Mouse (Mus musculus) 416B (cell line): ENCODE measurements around the gene Cela1.

ENCODE experiments used
- DNase-seq: peaks from one replicate; pipeline ENCODE4 v3.0.0; 2011; ENCODE audit warnings: low read depth

Cela1 gene

GRCm38 (mm10) chr15:100635851-100636645, 51.7 kb downstream of the Cela1 start:
- no peak for DNase-seq

- DNase-seq: no peak
Observed at GRCm38 (mm10) chr15:100635239-100635638, 52.5 kb downstream of the Cela1 start.

DNA sequence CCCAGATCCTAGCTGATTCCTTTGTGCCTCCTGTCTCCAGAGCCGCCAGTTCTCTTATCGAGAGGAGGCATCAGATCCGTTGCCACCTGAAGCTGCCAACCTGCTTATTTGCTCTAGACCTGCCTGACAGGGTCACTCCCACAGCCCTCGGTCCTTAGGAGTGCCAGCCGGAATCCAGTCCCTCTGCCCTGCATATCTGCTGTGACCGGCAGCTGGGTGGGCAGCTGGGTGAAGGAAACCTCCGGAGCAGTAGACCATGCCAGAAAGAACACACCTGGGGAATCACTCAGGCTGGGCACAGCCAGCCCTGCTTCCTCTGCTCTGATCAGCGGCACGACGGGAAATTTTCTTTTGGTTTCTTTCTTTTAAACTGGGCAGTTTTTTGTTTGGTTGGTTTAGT, 54.4 kb downstream of the Cela1 start:
- no peak for DNase-seq

GRCm38 (mm10) chr15:100632323-100632722, 55.4 kb downstream of the Cela1 start:
- no peak for DNase-seq

DNA sequence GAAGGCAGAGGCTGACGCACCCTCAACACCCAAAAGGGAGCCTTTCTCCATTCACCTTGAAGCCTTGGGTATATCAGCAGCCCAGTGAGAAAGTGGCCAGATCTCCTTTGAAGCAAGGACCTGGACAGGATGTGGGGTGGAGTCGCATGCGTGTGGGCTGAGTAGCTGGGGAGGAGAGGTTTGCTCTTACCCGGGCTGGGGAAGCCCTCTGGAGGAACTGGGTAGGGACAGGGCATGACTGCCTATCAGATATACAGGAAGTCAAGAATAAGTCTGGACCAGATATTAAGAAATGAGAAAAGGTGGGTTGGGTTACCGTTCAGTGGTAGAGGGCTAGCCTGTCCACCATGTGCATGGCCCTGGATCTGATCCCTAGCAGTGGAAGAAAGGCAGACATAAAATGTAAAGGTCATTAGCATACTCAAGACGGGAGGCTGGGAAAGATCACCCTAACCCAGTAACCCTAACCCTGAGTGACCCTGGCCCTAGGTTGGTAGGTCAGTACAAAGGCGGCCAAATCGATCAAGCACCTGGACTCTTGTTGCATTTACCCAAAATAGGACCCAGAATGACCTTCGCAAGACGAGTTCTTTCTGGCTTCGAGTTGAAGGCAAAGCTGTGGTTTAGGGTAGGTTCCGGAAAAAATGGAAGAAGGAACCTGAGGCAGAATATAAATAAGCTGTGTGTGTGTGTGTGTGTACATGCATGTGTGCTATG, 56.1 kb downstream of the Cela1 start:
- DNase-seq: peak; percentile 80

DNA sequence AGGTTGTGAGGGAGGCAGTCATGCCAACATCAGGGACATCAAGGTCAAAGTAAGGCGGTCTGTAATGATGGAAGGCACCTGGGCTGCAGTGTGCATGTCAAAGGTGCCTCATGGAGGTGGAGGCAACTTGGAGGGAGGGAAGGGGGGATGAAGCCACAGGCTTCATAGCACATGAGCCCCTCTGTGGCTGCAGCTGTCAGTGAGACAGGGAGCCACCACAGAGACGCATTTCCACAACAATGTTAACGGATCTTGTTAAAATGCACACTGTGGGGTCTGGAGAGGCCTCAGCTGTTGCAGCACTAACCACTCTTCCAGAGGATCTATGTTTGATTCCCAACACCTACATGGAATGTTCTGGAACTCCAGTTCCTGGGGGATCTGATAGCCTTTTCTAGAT, 57.6 kb downstream of the Cela1 start:
- no peak for DNase-seq

DNA sequence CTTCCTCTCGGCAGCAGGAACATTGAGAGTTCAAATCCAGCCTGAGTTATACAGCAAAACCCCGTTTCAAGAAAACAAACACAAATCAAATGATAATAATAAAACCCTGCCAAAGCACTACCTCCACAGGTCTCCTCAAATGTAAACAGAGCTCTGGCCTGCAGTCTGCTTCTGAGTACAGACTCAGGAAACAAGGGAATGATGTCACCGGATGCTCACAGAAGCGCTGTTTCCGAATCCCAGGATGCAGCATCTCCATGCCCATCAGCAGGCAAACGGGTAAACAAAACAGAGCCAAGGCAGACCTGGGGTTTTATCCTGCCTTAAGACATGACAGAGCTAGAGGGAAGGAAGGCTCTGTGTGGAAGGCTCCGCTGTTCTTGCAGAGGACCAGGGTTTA, 58.9 kb downstream of the Cela1 start:
- no peak for DNase-seq

GRCm38 (mm10) chr15:100627774-100628370, 59.8 kb downstream of the Cela1 start:
- no peak for DNase-seq

- DNase-seq: peak; percentile 39
Observed at GRCm38 (mm10) chr15:100627287-100627686, 60.4 kb downstream of the Cela1 start.

DNA sequence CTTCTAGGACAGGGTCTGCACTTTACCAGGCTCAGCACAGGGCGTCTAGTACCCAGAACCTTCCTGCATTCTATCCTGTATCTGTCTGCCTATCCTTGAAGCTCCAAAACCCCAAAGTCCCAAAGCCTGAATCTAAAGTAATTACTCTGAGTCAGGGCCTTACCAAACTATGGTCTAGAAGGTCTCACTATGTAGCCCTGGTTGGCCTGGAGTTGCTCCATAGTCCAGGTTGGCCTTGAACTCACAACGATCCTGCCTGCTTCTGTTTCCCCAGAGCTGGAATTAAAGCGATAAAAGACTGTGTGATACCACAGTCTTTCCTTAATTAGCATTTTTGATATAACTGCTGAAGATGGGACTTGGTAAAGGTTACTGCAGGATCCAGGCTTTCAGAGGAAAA, 63.3 kb downstream of the Cela1 start:
- no peak for DNase-seq
